Comparison of ENCODE assay signal across 24 mouse cellular contexts in genomic region chr17:74842603-74843002, GRCm38 (mm10).
DNase-seq lines count a peak whose midpoint lies in the region; ATAC-seq lines count a peak whose summit lies in the region.
"Had no signal": no experiment of that assay in that cellular context is flagged by ENCODE, and none has a peak within 500 bp of the region (broad histone marks: within the 10 kb centered on the region; RNA-seq: fewer than 3 reads in every experiment).

No protein-coding gene starts in this region.

- H3K27me3 ChIP-seq in heart, embryonic 10.5 days (ENCODE audit: insufficient read depth, poor library complexity, severe bottlenecking), result no peaks in the 10 kb centered on the region
- no peaks in the 10 kb centered on the region for H3K27me3 ChIP-seq in heart, embryonic 15.5 days
- no peaks in the 10 kb centered on the region for H3K27me3 ChIP-seq in heart, embryonic 11.5 days (ENCODE audit: control insufficient read depth, insufficient read depth, low read length)
- H3K27me3 ChIP-seq: CH12.LX; forebrain, embryonic 13.5 days; hindbrain, embryonic 12.5 days; hindbrain, embryonic 15.5 days; Patski had no signal

- H3K9ac ChIP-seq in heart, embryonic 15.5 days, result no peak overlapping the region
- no peak overlapping the region for H3K9ac ChIP-seq in heart, embryonic 11.5 days (ENCODE audit: low read depth, low read length)
- H3K9ac ChIP-seq: forebrain, embryonic 13.5 days; hindbrain, embryonic 12.5 days; hindbrain, embryonic 15.5 days had no signal

- WGBS in heart, embryonic 10.5 days, result 61% methylated on average over 3 of the region's 3 CpGs
- 49% methylated on average over 3 of the region's 3 CpGs for WGBS in heart, embryonic 15.5 days
- 57% methylated on average over 3 of the region's 3 CpGs for WGBS in heart, embryonic 11.5 days (ENCODE audit: insufficient replicate concordance)

- no peak overlapping the region for H3K27ac ChIP-seq in heart, embryonic 10.5 days
- H3K27ac ChIP-seq in heart, embryonic 15.5 days, result peak overlapping the region; percentile 64
- H3K27ac ChIP-seq in heart, embryonic 11.5 days (ENCODE audit: low read depth, low read length), result no peak overlapping the region
- H3K27ac ChIP-seq: forebrain, embryonic 10.5 days; forebrain, embryonic 13.5 days; hindbrain, embryonic 12.5 days; hindbrain, embryonic 15.5 days had no signal

- ATAC-seq in heart, embryonic 15.5 days (replicated peaks; ENCODE audit: insufficient number of reproducible peaks, insufficient read depth, low FRiP score, low read depth), result peak; percentile 69; the same call in 1 of the 2 replicates
- no peak for ATAC-seq in heart, embryonic 11.5 days (replicated peaks; ENCODE audit: insufficient number of reproducible peaks, low FRiP score, low TSS enrichment)
- ATAC-seq: forebrain, embryonic 13.5 days; forebrain, embryonic 16.5 days; intestine, postnatal 0 days; Patski had no signal

- H3K4me3 ChIP-seq in heart, embryonic 10.5 days, result no peak overlapping the region
- no peak overlapping the region for H3K4me3 ChIP-seq in heart, embryonic 15.5 days
- H3K4me3 ChIP-seq in heart, embryonic 11.5 days (ENCODE audit: low read depth, low read length), result no peak overlapping the region
- H3K4me3 ChIP-seq: forebrain, embryonic 10.5 days; forebrain, embryonic 13.5 days; hindbrain, embryonic 12.5 days; hindbrain, embryonic 15.5 days had no signal

- peak; percentile 57 for DNase-seq in heart, embryonic 10.5 days (ENCODE audit: low spot score)
- no peak for DNase-seq in heart, postnatal 10 days
- DNase-seq in heart, adult 8-10 months (ENCODE audit: low spot score), result no peak
- peak; percentile 22 for DNase-seq in heart, postnatal 4 days
- DNase-seq: adrenal gland, postnatal 10 days; adrenal gland, postnatal 36 days; B cell, adult 2 months; cerebellum, adult 18-20 months; cerebellum, adult 9-10 months; cerebellum, postnatal 14 days; gastrocnemius, postnatal 10 days; gastrocnemius, postnatal 36 days; kidney, adult 2 months had no signal

- H3K36me3 ChIP-seq in heart, embryonic 10.5 days, result no peaks in the 10 kb centered on the region
- no peaks in the 10 kb centered on the region for H3K36me3 ChIP-seq in heart, embryonic 15.5 days
- H3K36me3 ChIP-seq in heart, embryonic 11.5 days (ENCODE audit: control insufficient read depth, insufficient read depth, low read length), result no peaks in the 10 kb centered on the region
- H3K36me3 ChIP-seq: forebrain, embryonic 10.5 days; hindbrain, embryonic 12.5 days; hindbrain, embryonic 15.5 days had no signal

- H3K4me2 ChIP-seq in heart, embryonic 15.5 days, result no peak overlapping the region
- no peak overlapping the region for H3K4me2 ChIP-seq in heart, embryonic 11.5 days
- H3K4me2 ChIP-seq: forebrain, embryonic 13.5 days; hindbrain, embryonic 12.5 days; hindbrain, embryonic 15.5 days had no signal

- intact Hi-C loops in heart, postnatal 10 days (cut with DNase I), result no loop called here

- peaks cover 28% of the 10 kb centered on the region for H3K4me1 ChIP-seq in heart, embryonic 10.5 days
- peaks cover 40% of the 10 kb centered on the region for H3K4me1 ChIP-seq in heart, embryonic 15.5 days (replicated peaks)
- peaks cover 19% of the 10 kb centered on the region for H3K4me1 ChIP-seq in heart, embryonic 11.5 days (ENCODE audit: control insufficient read depth, insufficient read depth, low read length)
- H3K4me1 ChIP-seq: forebrain, embryonic 13.5 days; hindbrain, embryonic 15.5 days had no signal

- no peaks in the 10 kb centered on the region for H3K9me3 ChIP-seq in heart, embryonic 10.5 days
- no peaks in the 10 kb centered on the region for H3K9me3 ChIP-seq in heart, embryonic 15.5 days (replicated peaks)
- no peaks in the 10 kb centered on the region for H3K9me3 ChIP-seq in heart, embryonic 11.5 days (replicated peaks; ENCODE audit: control insufficient read depth, low read length)
- H3K9me3 ChIP-seq: forebrain, embryonic 10.5 days; forebrain, embryonic 13.5 days; G1E; hindbrain, embryonic 12.5 days; hindbrain, embryonic 15.5 days had no signal

Comparison
In these comparisons a context has a peak if more than half of its experiments do, and no peak if none do; other contexts are left out.
1. DNase-seq: peak in heart, embryonic 10.5 days (single experiment) and heart, postnatal 4 days (single experiment); none in heart, postnatal 10 days (0 of 2) and heart, adult 8-10 months (single experiment).